Mouse (Mus musculus): ENCODE data around the gene Ms4a4b. TPM values are rescaled to one million over a fixed set of nuclear protein-coding genes. Genes with fewer than 3 reads are reported as not detected.
A peak's percentile ranks its signal among the peaks of the same experiment; 100 is the strongest.

Ms4a4b gene
- total RNA-seq, 2 experiments from 2014 or later: not detected

DNA sequence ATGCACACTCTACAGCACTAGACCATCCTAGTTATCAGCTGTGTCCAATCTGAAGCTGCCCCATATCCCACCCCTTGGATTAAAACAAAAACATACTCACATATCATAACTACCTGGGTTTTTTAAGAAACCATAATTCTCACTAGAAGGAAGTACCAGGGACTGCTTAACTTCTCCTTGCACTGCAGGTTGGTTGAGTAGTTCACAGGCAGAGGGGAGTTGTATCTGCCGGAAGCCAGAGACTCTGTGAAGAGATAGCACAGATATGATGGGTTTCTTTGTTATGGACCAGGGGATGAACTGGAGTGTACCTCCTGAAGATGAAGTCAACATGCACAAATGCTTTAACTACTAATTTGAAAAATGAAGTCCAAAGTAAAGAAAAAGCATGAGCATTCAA, 57.4 kb downstream of the Ms4a4b start:
- Histone ChIP-seq H3K4me3 (no peak overlapping the region), H3K27ac (no peak overlapping the region)
- intact Hi-C loops (cut with DNase I): no loop called here
- no peak for DNase-seq
- TF ChIP-seq CTCF (IDR thresholded peaks at IDR 0.05): no peak

- Histone ChIP-seq H3K4me3 (no peak overlapping the region), H3K27ac (no peak overlapping the region)
- intact Hi-C loops (cut with DNase I): no loop called here
- DNase-seq: no peak
- no peak for TF ChIP-seq CTCF (IDR thresholded peaks at IDR 0.05)
These were observed 58.0 kb downstream of the Ms4a4b start for GRCm38 (mm10) chr19:11501326-11501725.

GRCm38 (mm10) chr19:11504857-11505256, 61.5 kb downstream of the Ms4a4b start:
- intact Hi-C loops (cut with DNase I): no loop called here
- TF ChIP-seq CTCF (IDR thresholded peaks at IDR 0.05): no peak
- H3K4me3 ChIP-seq: no peak overlapping the region
- no peak overlapping the region for H3K27ac ChIP-seq
- no peak for DNase-seq

DNA sequence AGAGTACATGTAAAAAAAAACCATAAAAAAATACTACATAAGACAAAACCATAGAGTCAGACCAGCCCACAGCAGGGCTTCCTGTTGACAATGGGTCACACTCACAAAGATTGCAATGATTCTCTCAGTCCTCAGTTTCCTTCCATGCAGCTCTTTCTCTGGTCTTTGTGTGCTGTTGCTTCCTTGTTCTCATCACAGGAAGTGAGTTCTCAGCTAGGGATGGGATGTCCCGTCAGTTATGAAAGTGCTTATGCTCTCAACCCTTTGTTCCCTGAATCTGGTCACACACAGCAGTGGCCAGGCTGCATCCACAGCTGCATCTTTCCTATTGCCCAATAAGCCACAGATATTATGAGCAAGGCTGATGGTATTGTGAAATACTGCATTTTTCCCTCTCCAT, 70.1 kb downstream of the Ms4a4b start:
- intact Hi-C loops (cut with DNase I): no loop called here
- TF ChIP-seq CTCF (IDR thresholded peaks at IDR 0.05): no peak
- Histone ChIP-seq H3K4me3 (peak overlapping the region; percentile 34; the same call in 1 of the 2 replicates), H3K27ac (peak overlapping the region; percentile 38; the same call in 1 of the 2 replicates)
- DNase-seq: no peak

DNA sequence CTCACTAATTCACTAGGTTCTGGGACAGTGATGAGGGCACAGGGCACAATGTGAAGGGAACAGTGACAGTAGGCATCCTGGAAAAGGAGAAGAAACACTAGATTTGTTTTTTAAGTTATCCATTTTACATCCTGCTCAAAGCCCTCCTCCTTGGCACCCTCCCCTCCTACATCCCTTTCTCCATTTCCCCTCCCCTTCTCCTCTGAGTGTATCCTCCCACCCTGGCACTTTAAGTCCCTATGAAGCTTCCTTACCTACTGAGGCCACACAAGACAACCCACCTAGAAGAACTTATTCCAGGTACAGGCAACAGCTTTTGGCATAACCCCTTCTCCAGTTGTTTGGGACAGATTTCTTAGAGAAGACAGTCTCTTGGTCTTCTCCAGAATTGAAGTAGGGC, 72.9 kb downstream of the Ms4a4b start, which contains the start of gene Ms4a6b:
Gene Ms4a6b, plus strand, starts transcription at position 267 of the 400 bp plus-strand sequence.
- no peak for DNase-seq
- Histone ChIP-seq H3K4me3 (no peak within 1 kb of the TSS), H3K27ac (0 out of 2 replicates have a peak within 1 kb of the TSS, but pooled peaks have one; percentile 20)
- no peak for TF ChIP-seq CTCF (IDR thresholded peaks at IDR 0.05)
- intact Hi-C loops (cut with DNase I): no loop called here

Other genes with a start within 250 kb of the Ms4a4b start
- gene Ms4a13, start 246.8 kb upstream of the Ms4a4b start, total RNA-seq (2021): not detected
- gene Ms4a12, start 211.1 kb upstream of the Ms4a4b start, total RNA-seq (2021): not detected
- gene Ms4a1, start 177.3 kb upstream of the Ms4a4b start, total RNA-seq (2021): not detected
- gene Ms4a5, start 159.7 kb upstream of the Ms4a4b start, total RNA-seq (2021): not detected
- not detected for gene Ms4a14, start 129.1 kb upstream of the Ms4a4b start, total RNA-seq (2021)
- under 1 TPM; 0.17 to 0.23 TPM for gene Ms4a7, start 107.4 kb upstream of the Ms4a4b start, total RNA-seq (2021)
- 1 to 10 TPM; 1.5 to 4.2 TPM for gene Ms4a4a, start 68.0 kb upstream of the Ms4a4b start, total RNA-seq (2021)
- gene Ms4a4c, start 38.8 kb upstream of the Ms4a4b start, total RNA-seq (2021): not detected
- gene Ms4a6c, start 25.8 kb downstream of the Ms4a4b start, total RNA-seq (2021): 1 to 10 TPM; 1.3 to 3.4 TPM
- not detected for gene Gm8369, start 42.4 kb downstream of the Ms4a4b start, total RNA-seq (2021)
- 1 to 10 TPM in 1 of 2 experiments, under 1 TPM in 1; 0.54 to 2.7 TPM for gene Ms4a6b, start 73.0 kb downstream of the Ms4a4b start, total RNA-seq (2021)
- gene Ms4a4d, start 93.2 kb downstream of the Ms4a4b start, total RNA-seq (2021): 1 to 10 TPM; 4.0 TPM
- gene Ms4a6d, start 161.3 kb downstream of the Ms4a4b start, total RNA-seq (2021): 1 to 10 TPM in 1 of 2 experiments, under 1 TPM in 1; 0.89 to 1.6 TPM
- under 1 TPM in 1 of 2 experiments, not detected in 1; 0.31 TPM for gene Ms4a2, start 180.2 kb downstream of the Ms4a4b start, total RNA-seq (2021)
- not detected for gene Ms4a3, start 197.3 kb downstream of the Ms4a4b start, total RNA-seq (2021)
- not detected for gene Oosp2, start 217.0 kb downstream of the Ms4a4b start, total RNA-seq (2021)
- gene Oosp1, start 247.6 kb downstream of the Ms4a4b start, total RNA-seq (2021): not detected

Data from gastrocnemius, adult 2 months (tissue).